Mouse (Mus musculus) urinary bladder, postnatal 4 days (tissue): ENCODE results near the gene AI597479.

Source experiments
- DNase-seq, 2 experiments: peaks; one replicate each; pipeline ENCODE4 v3.0.0; 2021 to 2022; ENCODE audit warnings: low spot score in 2 of 2

AI597479 gene

GRCm38 (mm10) chr1:43162394-43162793 lies 63.9 kb downstream of the AI597479 start:
- no peak for DNase-seq

- no peak for DNase-seq
Measured at GRCm38 (mm10) chr1:43163084-43163466, 64.6 kb downstream of the AI597479 start.

DNA sequence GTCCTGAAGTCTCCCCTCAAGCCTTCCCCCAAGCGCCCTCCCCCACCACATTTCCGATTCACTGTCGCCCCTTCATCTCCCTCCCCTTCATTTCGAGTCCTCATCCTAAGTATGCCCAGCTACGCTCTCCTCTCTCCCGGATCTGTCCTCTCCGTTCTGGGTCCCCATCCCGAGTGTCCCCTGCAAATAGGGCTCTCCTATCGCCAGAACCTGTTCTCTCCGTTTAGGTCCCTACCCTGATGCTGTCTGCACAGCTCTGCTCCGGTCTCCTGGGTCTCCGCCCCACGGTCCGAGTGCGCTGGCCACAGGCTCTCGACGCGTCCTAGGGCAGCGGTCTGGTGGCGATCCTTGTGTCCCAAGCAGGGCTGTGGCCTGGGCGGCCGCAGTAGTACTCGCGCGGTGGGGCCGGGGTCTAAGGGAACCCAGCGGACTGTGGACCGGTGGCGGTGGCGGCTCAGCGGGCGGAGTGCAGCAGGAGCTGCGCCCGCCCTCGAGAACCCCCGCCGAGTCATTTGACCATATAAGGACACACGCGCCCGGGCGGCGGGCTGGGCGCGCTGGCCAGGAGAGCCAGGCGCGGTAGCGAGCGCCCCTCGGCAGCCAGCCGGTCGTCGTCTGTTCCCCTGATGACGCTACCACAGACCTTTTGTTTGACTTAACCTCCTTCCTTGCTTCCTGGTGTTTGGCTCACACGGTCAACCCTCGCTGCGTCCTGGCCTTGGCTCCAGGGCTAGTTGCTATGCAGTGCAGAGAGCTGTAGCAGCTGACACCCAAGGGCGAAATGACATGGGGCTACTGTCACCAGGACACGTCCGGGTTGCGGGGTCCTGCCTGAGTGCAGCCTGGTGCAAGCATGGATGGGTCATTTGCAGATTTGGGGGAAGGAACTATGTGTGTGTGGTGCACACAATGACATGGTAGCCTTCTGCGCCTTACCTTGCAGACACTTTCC lies 65.2 kb downstream of the AI597479 start:
- DNase-seq: peak; percentile 67 to 74

DNA sequence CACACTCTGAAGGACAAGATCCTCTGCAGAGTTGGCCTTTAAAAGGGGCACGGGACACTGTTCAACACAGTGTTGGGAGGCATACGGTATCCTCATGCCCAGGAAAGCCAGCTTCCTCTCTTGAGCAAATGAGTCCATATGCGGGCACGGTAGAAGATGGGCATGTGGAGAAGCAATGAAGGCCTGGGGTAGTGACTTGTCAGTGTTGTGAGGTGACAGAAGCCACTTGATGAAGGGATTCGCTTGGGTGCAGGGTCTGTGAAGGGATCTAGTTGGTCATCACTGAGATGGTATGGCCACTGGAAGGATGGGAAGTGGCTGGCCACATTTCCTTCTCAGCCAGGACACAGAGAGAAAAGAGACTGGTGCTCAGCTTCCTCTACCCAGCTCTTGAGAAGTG lies 66.1 kb downstream of the AI597479 start:
- no peak for DNase-seq
